Mouse (Mus musculus) central nervous system, embryonic 11.5 days (tissue): ENCODE data around the gene Fbxl14. TPM values are rescaled to one million over a fixed set of nuclear protein-coding genes. Genes with fewer than 3 reads are reported as not detected.

Source experiments
- polyA plus RNA-seq: library from polyadenylated mRNA; depleted of rRNA; stranded (reverse); fragments of >200 nt; gene quantifications from 2 replicates; pipeline ENCODE4 v1.2.3, GENCODE M21; 2012; rRNA removed

Fbxl14 gene
- 51.8 and 54.2 TPM in 2 replicates for polyA plus RNA-seq

GRCm38 (mm10) chr6:119479343-119479875 lies at the start of gene Fbxl14:
TSS of gene Fbxl14 (plus strand) at chr6:119479668.

Other genes starting within 250 kb of the Fbxl14 start
- gene Cacna2d4, start 243.1 kb upstream of the Fbxl14 start, polyA plus RNA-seq, result 0.01 and 0.02 TPM in 2 replicates
- 0.11 and 0.29 TPM in 2 replicates for gene Lrtm2, start 148.9 kb upstream of the Fbxl14 start, polyA plus RNA-seq
- gene Adipor2, start 62.0 kb upstream of the Fbxl14 start, polyA plus RNA-seq, result 30.0 and 40.9 TPM in 2 replicates
- 8.2 and 10.1 TPM in 2 replicates for gene Wnt5b, start 64.7 kb downstream of the Fbxl14 start, polyA plus RNA-seq